Mouse (Mus musculus): Measurements from ENCODE around the gene Tmem39a. TPM values are rescaled to one million over a fixed set of nuclear protein-coding genes. Genes with fewer than 3 reads are reported as not detected.

Tmem39a gene
- polyA plus RNA-seq, 2 experiments from 2014 or later: 33.5 to 37.3 TPM

GRCm38 (mm10) chr16:38637085-38637484, 78.6 kb downstream of the Tmem39a start:
- no peak for ATAC-seq

Other genes with a start within 250 kb of the Tmem39a start
- under 1 TPM in 1 of 2 experiments, not detected in 1; 0.61 TPM for gene Maats1, start 216.6 kb upstream of the Tmem39a start, polyA plus RNA-seq (2017; shearing (Covaris generic))
- 100 to 1,000 TPM; 254 to 296 TPM for gene Cox17, start 211.7 kb upstream of the Tmem39a start, polyA plus RNA-seq (2017; shearing (Covaris generic))
- not detected for gene Gm21987, start 211.7 kb upstream of the Tmem39a start, polyA plus RNA-seq (2017; shearing (Covaris generic))
- 1 to 10 TPM; 5.8 to 6.1 TPM for gene Popdc2, start 196.5 kb upstream of the Tmem39a start, polyA plus RNA-seq (2017; shearing (Covaris generic))
- gene Pla1a, start 125.6 kb upstream of the Tmem39a start, polyA plus RNA-seq (2017; shearing (Covaris generic)): not detected
- 10 to 100 TPM; 47.4 to 51.6 TPM for gene Adprh, start 106.0 kb upstream of the Tmem39a start, polyA plus RNA-seq (2017; shearing (Covaris generic))
- gene Cd80, start 103.1 kb upstream of the Tmem39a start, polyA plus RNA-seq (2017; shearing (Covaris generic)): 1 to 10 TPM; 3.8 to 4.3 TPM
- 10 to 100 TPM; 11.4 to 15.4 TPM for gene Timmdc1, start 36.0 kb upstream of the Tmem39a start, polyA plus RNA-seq (2017; shearing (Covaris generic))
- gene Poglut1, start 8.4 kb upstream of the Tmem39a start, polyA plus RNA-seq (2017; shearing (Covaris generic)): 10 to 100 TPM; 32.4 to 38.7 TPM
- 10 to 100 TPM; 19.6 to 19.9 TPM for gene Arhgap31, start 154.6 kb downstream of the Tmem39a start, polyA plus RNA-seq (2017; shearing (Covaris generic))
- 10 to 100 TPM; 11.7 to 11.9 TPM for gene B4galt4, start 183.6 kb downstream of the Tmem39a start, polyA plus RNA-seq (2017; shearing (Covaris generic))
- gene Upk1b, start 241.6 kb downstream of the Tmem39a start, polyA plus RNA-seq (2017; shearing (Covaris generic)): not detected

All from activated CD4-positive, CD25-positive, alpha-beta regulatory T cell, adult 4 months (primary cell).